Mouse (Mus musculus) ES-E14 (cell line): ENCODE results near the gene Zbtb8a.

ENCODE experiments used
- HCFC1 ChIP-seq: IDR thresholded peaks from 2 replicates; pipeline ENCODE4 v1.6.1; 2012; ENCODE audit warnings: low read length, inconsistent platforms, borderline replicate concordance; ENCODE audit not compliant: insufficient read depth
- ZNF384 ChIP-seq: IDR thresholded peaks from 2 replicates; pipeline ENCODE4 v1.6.1; 2012; ENCODE audit warnings: low read depth, low read length, inconsistent platforms

- TF ChIP-seq HCFC1 (no peak), ZNF384 (no peak)
Observed at GRCm38 (mm10) chr4:129375000-129375399, 2.9 kb downstream of the Zbtb8a start.
